Mouse (Mus musculus) megakaryocyte, embryonic 14.5 days (primary cell): Measurements from ENCODE around the gene Fam3c.

Source experiments
- FLI1 ChIP-seq: IDR thresholded peaks from 2 replicates; pipeline ENCODE4 v1.6.1; 2012; ENCODE audit warnings: low read length, inconsistent platforms, mixed read lengths
- GATA1 ChIP-seq: IDR thresholded peaks from 3 replicates; pipeline ENCODE4 v1.6.1; 2012; ENCODE audit warnings: mixed read lengths, low read length, inconsistent platforms, borderline replicate concordance

DNA sequence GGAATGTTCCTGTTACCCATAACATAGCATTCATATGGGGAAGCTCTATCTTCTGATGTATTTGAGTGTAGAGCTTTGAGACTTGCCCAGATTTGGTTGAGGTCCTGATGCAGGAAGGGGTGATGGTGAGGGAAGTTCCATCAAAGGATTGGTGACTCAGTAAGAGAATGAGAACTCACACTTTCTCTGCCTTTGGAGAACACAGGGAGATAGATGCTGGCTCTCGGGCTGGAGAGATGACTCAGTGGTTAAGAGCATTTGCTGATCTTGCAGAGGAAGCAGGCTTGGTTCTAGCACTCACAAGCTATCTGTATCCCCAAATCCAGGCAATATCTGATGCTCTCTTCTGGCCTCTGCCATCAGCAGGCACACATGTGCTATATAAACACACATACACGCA is 17.4 kb upstream of the Fam3c start:
- TF ChIP-seq GATA1, result no peak
- TF ChIP-seq FLI1, result no peak
